ENCODE assay signal across 8 mouse cellular contexts in genomic region chr11:89988936-89989589, GRCm38 (mm10). TPM values are rescaled to one million over a fixed set of nuclear protein-coding genes. Genes with fewer than 3 reads are reported as not detected.
DNase-seq lines count a peak whose midpoint lies in the region; ATAC-seq and TF ChIP-seq lines count a peak whose summit lies in the region.

No protein-coding gene starts in this region.

- H3K9ac ChIP-seq in lung, postnatal 0 days (replicated peaks; ENCODE audit: low read depth): no peak overlapping the region

- intact Hi-C loops in heart, postnatal 14 days (cut with DNase I): loop anchor here (1.0 to 5.0 kb wide), 4 partner anchors 48 to 628 kb away; no protein-coding TSS in a partner anchor

- TF ChIP-seq EP300 in lung, postnatal 0 days (IDR thresholded peaks at IDR 0.05): no peak

- TF ChIP-seq CTCF in bone marrow, adult 2 months (IDR thresholded peaks at IDR 0.05; ENCODE audit: control insufficient read depth, insufficient read depth, low read length): peak; percentile 90
- peak; percentile 69; the same call in 1 of the 2 replicates for TF ChIP-seq CTCF in embryonic fibroblast, embryonic 13.5 days (IDR thresholded peaks at IDR 0.05; ENCODE audit: borderline replicate concordance, insufficient read depth, low read length)
- peak; percentile 95 for TF ChIP-seq CTCF in lung, postnatal 0 days (IDR thresholded peaks at IDR 0.05)

- ATAC-seq in lung, postnatal 0 days: peak; percentile 62

- no peak for TF ChIP-seq POLR2A in bone marrow, adult 2 months (IDR thresholded peaks at IDR 0.05; ENCODE audit: borderline replicate concordance, control insufficient read depth, low read depth, low read length)
- no peak for TF ChIP-seq POLR2A in embryonic fibroblast, embryonic 13.5 days (IDR thresholded peaks at IDR 0.05; ENCODE audit: low read depth, low read length)

- no peak overlapping the region for H3K4me2 ChIP-seq in lung, postnatal 0 days (replicated peaks; ENCODE audit: low read depth, low read length)

- no peaks in the 10 kb centered on the region for H3K36me3 ChIP-seq in lung, postnatal 0 days (ENCODE audit: insufficient read depth, low read length)

- no peaks in the 10 kb centered on the region for H3K9me3 ChIP-seq in lung, postnatal 0 days (ENCODE audit: low read length)

- H3K4me3 ChIP-seq in bone marrow, adult 2 months (replicated peaks; ENCODE audit: control insufficient read depth, low read depth, low read length): no peak overlapping the region
- H3K4me3 ChIP-seq in embryonic fibroblast, embryonic 13.5 days (ENCODE audit: insufficient read depth, low read length): no peak overlapping the region
- H3K4me3 ChIP-seq in lung, postnatal 0 days (ENCODE audit: low read depth, low read length): no peak overlapping the region

- H3K27me3 ChIP-seq in lung, postnatal 0 days (replicated peaks; ENCODE audit: insufficient read depth, low read length): no peaks in the 10 kb centered on the region

- peak; percentile 59 for DNase-seq in ES-CJ7 (ENCODE audit: low read depth, low spot score)
- peak; percentile 79 to 86 for DNase-seq in heart, postnatal 14 days
- peak; percentile 30 to 75 for DNase-seq in layer of hippocampus, adult 18-20 months (ENCODE audit: low spot score in 2 of 2)
- peak; percentile 90 for DNase-seq in lung, postnatal 0 days (ENCODE audit: low spot score)
- peak; percentile 86 for DNase-seq in retina, embryonic 14.5 days (ENCODE audit: low spot score)
- DNase-seq in yolk sac, embryonic 10.5 days (ENCODE audit: low spot score): peak; percentile 72

- peaks cover 1% of the 10 kb centered on the region; the same call in 1 of the 2 replicates for H3K4me1 ChIP-seq in bone marrow, adult 2 months (ENCODE audit: control insufficient read depth, insufficient read depth, low read length)
- peaks cover 6% of the 10 kb centered on the region; the same call in 1 of the 2 replicates for H3K4me1 ChIP-seq in embryonic fibroblast, embryonic 13.5 days (ENCODE audit: control insufficient read depth, insufficient read depth, low read length)
- peaks cover 3% of the 10 kb centered on the region; the same call in 1 of the 2 replicates for H3K4me1 ChIP-seq in lung, postnatal 0 days (ENCODE audit: insufficient read depth, low read depth, low read length)

- 21% methylated on average over 8 of the region's 8 CpGs for WGBS in bone marrow, adult 2 months
- 17% methylated on average over 8 of the region's 8 CpGs for WGBS in lung, postnatal 0 days

- H3K27ac ChIP-seq in bone marrow, adult 2 months (ENCODE audit: control insufficient read depth, insufficient read depth, low read depth, low read length, poor library complexity): no peak overlapping the region
- no peak overlapping the region for H3K27ac ChIP-seq in embryonic fibroblast, embryonic 13.5 days (ENCODE audit: insufficient read depth, low read length)
- no peak overlapping the region for H3K27ac ChIP-seq in lung, postnatal 0 days (ENCODE audit: low read length)

RNA-seq across cellular contexts. Expression of gene Pctp, which starts 13.6 kb away (rescaled TPM):
- polyA plus RNA-seq in bone marrow, adult 2 months (2011; ENCODE audit: insufficient read depth, insufficient read length, low replicate concordance, missing spikeins): 7.7 and 9.9 TPM in 2 replicates
- polyA plus RNA-seq in embryonic fibroblast, embryonic 13.5 days (2011; ENCODE audit: insufficient read length, low read depth, missing spikeins): 3.8 and 4.1 TPM in 2 replicates
- 1 to 10 TPM; 4.0 to 4.1 TPM for total RNA-seq in heart, postnatal 14 days (2021)
- total RNA-seq in layer of hippocampus, adult 18-20 months (2021): 1 to 10 TPM; 1.5 to 1.8 TPM
- 11.0 and 11.5 TPM in 2 replicates for polyA plus RNA-seq in lung, postnatal 0 days (2015; fragmentation: Nextera tagmentation; extraction: Ambion mirVana)

RNA-seq across cellular contexts. Expression of gene Tmem100, which starts 41.1 kb away (rescaled TPM):
- polyA plus RNA-seq in bone marrow, adult 2 months (2011; ENCODE audit: insufficient read depth, insufficient read length, low replicate concordance, missing spikeins): 1.1 TPM in 1 of 2 replicates, not detected in the other
- polyA plus RNA-seq in embryonic fibroblast, embryonic 13.5 days (2011; ENCODE audit: insufficient read length, low read depth, missing spikeins): 1.7 and 6.4 TPM in 2 replicates
- 10 to 100 TPM; 28.2 to 32.1 TPM for total RNA-seq in heart, postnatal 14 days (2021)
- 10 to 100 TPM; 14.3 to 14.4 TPM for total RNA-seq in layer of hippocampus, adult 18-20 months (2021)
- 266 and 283 TPM in 2 replicates for polyA plus RNA-seq in lung, postnatal 0 days (2015; fragmentation: Nextera tagmentation; extraction: Ambion mirVana)

Comparison
In these comparisons a context has a peak if more than half of its experiments do, and no peak if none do; other contexts are left out.
1. RNA of gene Tmem100, which starts 41.1 kb away (polyA plus RNA-seq): 266 to 283 TPM in lung, postnatal 0 days; 1.7 to 6.4 TPM in embryonic fibroblast, embryonic 13.5 days and 1.1 TPM in bone marrow, adult 2 months; every median in the first group is over 10 times any median in the second.
2. Peak in every context shown above with its lines, with median percentiles within 50 percentile points of each other: DNase-seq and CTCF ChIP-seq.